In genomic region chr1:180889841-180890240, GRCm38 (mm10) we compare ENCODE assay signal across 10 mouse cellular contexts. TPM values are rescaled to one million over a fixed set of nuclear protein-coding genes. Genes with fewer than 3 reads are reported as not detected.
A peak's percentile ranks its signal among the peaks of the same experiment; 100 is the strongest.
DNase-seq lines count a peak whose midpoint lies in the region; ATAC-seq and TF ChIP-seq lines count a peak whose summit lies in the region.
"Had no signal": no experiment of that assay in that cellular context is flagged by ENCODE, and none has a peak within 500 bp of the region (broad histone marks: within the 10 kb centered on the region; RNA-seq: fewer than 3 reads in every experiment).

No protein-coding gene starts in this region.

- no peak overlapping the region for H3K27ac ChIP-seq in lung, embryonic 14.5 days (ENCODE audit: low read depth)

- H3K36me3 ChIP-seq in lung, embryonic 14.5 days (ENCODE audit: insufficient read depth) = no peaks in the 10 kb centered on the region

- H3K4me2 ChIP-seq in lung, embryonic 14.5 days = no peak overlapping the region

- peaks cover 19% of the 10 kb centered on the region for H3K27me3 ChIP-seq in lung, embryonic 14.5 days (ENCODE audit: insufficient read depth, low read length)

- ATAC-seq in CD4-positive, CD25-positive, alpha-beta regulatory T cell, adult 4 months = no peak
- ATAC-seq in lung, embryonic 14.5 days (ENCODE audit: insufficient read depth) = no peak

- no peak overlapping the region for H3K9ac ChIP-seq in lung, embryonic 14.5 days

- H3K9me3 ChIP-seq in lung, embryonic 14.5 days (ENCODE audit: low read depth, low read length) = no peaks in the 10 kb centered on the region

- H3K4me1 ChIP-seq in lung, embryonic 14.5 days (ENCODE audit: insufficient read depth) = peaks cover 7% of the 10 kb centered on the region; the same call in 1 of the 2 replicates

- no peak overlapping the region for H3K4me3 ChIP-seq in lung, embryonic 14.5 days (ENCODE audit: low read depth, low read length)

- peak; percentile 55 for DNase-seq in CD4-positive, CD25-positive, alpha-beta regulatory T cell, adult 2 months (ENCODE audit: low read depth, low spot score)
- peak; percentile 38 for DNase-seq in lung, embryonic 14.5 days
- no peak for DNase-seq in lung, adult 18-20 months
- DNase-seq in induced T-regulatory cell, adult 2 months (ENCODE audit: low read depth) = peak; percentile 51
- DNase-seq in thymus, postnatal 0 days (ENCODE audit: low spot score) = peak; percentile 74
- DNase-seq in gastrocnemius, postnatal 4 days (ENCODE audit: low spot score in 2 of 2) = no peak
- DNase-seq in left cerebral cortex, adult 11 months (ENCODE audit: low spot score) = no peak
- DNase-seq: cerebellum, postnatal 10 days had no signal

- TF ChIP-seq CTCF in lung, embryonic 14.5 days (IDR thresholded peaks at IDR 0.05; ENCODE audit: low read depth) = peak; percentile 39

- 54% methylated on average over 6 of the region's 6 CpGs for WGBS in lung, embryonic 14.5 days

RNA-seq across cellular contexts. Expression of gene Lefty2, which starts 3.1 kb away (rescaled TPM):
- not detected for polyA plus RNA-seq in CD4-positive, CD25-positive, alpha-beta regulatory T cell, adult 4 months (2017; shearing (Covaris generic))
- 0.08 TPM in 1 of 2 replicates, not detected in the other for polyA plus RNA-seq in lung, embryonic 14.5 days (2014; fragmentation: Nextera tagmentation; extraction: Ambion mirVana)
- polyA plus RNA-seq in thymus, postnatal 0 days (2015; fragmentation: Nextera tagmentation; extraction: Ambion mirVana) = 0.86 and 0.98 TPM in 2 replicates
- total RNA-seq in gastrocnemius, postnatal 4 days (2021) = not detected
- polyA plus RNA-seq: large intestine, adult 2 months had no signal

RNA-seq across cellular contexts. Expression of gene Pycr2, which starts 14.3 kb away (rescaled TPM):
- 10 to 100 TPM; 40.9 to 59.2 TPM for polyA plus RNA-seq in CD4-positive, CD25-positive, alpha-beta regulatory T cell, adult 4 months (2017; shearing (Covaris generic))
- polyA plus RNA-seq in lung, embryonic 14.5 days (2014; fragmentation: Nextera tagmentation; extraction: Ambion mirVana) = 83.7 and 92.5 TPM in 2 replicates
- polyA plus RNA-seq in thymus, postnatal 0 days (2015; fragmentation: Nextera tagmentation; extraction: Ambion mirVana) = 142 and 147 TPM in 2 replicates
- total RNA-seq in gastrocnemius, postnatal 4 days (2021) = 10 to 100 TPM; 24.1 to 27.0 TPM

RNA-seq across cellular contexts. Expression of gene Sde2, which starts 38.9 kb away (rescaled TPM):
- polyA plus RNA-seq in CD4-positive, CD25-positive, alpha-beta regulatory T cell, adult 4 months (2017; shearing (Covaris generic)) = 10 to 100 TPM; 44.4 to 50.2 TPM
- 35.2 and 35.9 TPM in 2 replicates for polyA plus RNA-seq in lung, embryonic 14.5 days (2014; fragmentation: Nextera tagmentation; extraction: Ambion mirVana)
- polyA plus RNA-seq in thymus, postnatal 0 days (2015; fragmentation: Nextera tagmentation; extraction: Ambion mirVana) = 34.4 and 38.7 TPM in 2 replicates
- 10 to 100 TPM; 18.5 to 20.0 TPM for total RNA-seq in gastrocnemius, postnatal 4 days (2021)

RNA-seq across cellular contexts. Expression of gene Lefty1, which starts 45.0 kb away (rescaled TPM):
- not detected for polyA plus RNA-seq in CD4-positive, CD25-positive, alpha-beta regulatory T cell, adult 4 months (2017; shearing (Covaris generic))
- polyA plus RNA-seq in lung, embryonic 14.5 days (2014; fragmentation: Nextera tagmentation; extraction: Ambion mirVana) = 1.1 TPM in 2 replicates
- 1.7 and 2.9 TPM in 2 replicates for polyA plus RNA-seq in thymus, postnatal 0 days (2015; fragmentation: Nextera tagmentation; extraction: Ambion mirVana)
- total RNA-seq in gastrocnemius, postnatal 4 days (2021) = 1 to 10 TPM in 1 of 2 experiments, under 1 TPM in 1; 0.96 to 1.5 TPM

RNA-seq across cellular contexts. Expression of gene Tmem63a, which starts 52.3 kb away (rescaled TPM):
- 10 to 100 TPM; 17.2 to 34.7 TPM for polyA plus RNA-seq in CD4-positive, CD25-positive, alpha-beta regulatory T cell, adult 4 months (2017; shearing (Covaris generic))
- 10.4 and 10.9 TPM in 2 replicates for polyA plus RNA-seq in lung, embryonic 14.5 days (2014; fragmentation: Nextera tagmentation; extraction: Ambion mirVana)
- polyA plus RNA-seq in thymus, postnatal 0 days (2015; fragmentation: Nextera tagmentation; extraction: Ambion mirVana) = 13.8 and 14.4 TPM in 2 replicates
- total RNA-seq in gastrocnemius, postnatal 4 days (2021) = 10 to 100 TPM; 15.3 to 17.3 TPM

Comparison
In these comparisons a context has a peak if more than half of its experiments do, and no peak if none do; other contexts are left out.
1. DNase-seq: peak in CD4-positive, CD25-positive, alpha-beta regulatory T cell, adult 2 months (single experiment), lung, embryonic 14.5 days (single experiment), induced T-regulatory cell, adult 2 months (single experiment) and thymus, postnatal 0 days (single experiment); none in lung, adult 18-20 months (0 of 2), gastrocnemius, postnatal 4 days (0 of 2) and left cerebral cortex, adult 11 months (single experiment).